Mouse (Mus musculus): Measurements from ENCODE around the gene Gm37240. TPM values are rescaled to one million over a fixed set of nuclear protein-coding genes. Genes with fewer than 3 reads are reported as not detected.

Gm37240 gene
- total RNA-seq, 1 experiment from 2014 or later = 0.93 TPM

- ATAC-seq (ENCODE audit: extremely low read depth, insufficient number of reproducible peaks, low FRiP score, poor library complexity, severe bottlenecking) = no peak
Measured at GRCm38 (mm10) chr3:85841454-85842176, 45.7 kb downstream of the Gm37240 start.

GRCm38 (mm10) chr3:85833627-85834026 is 53.7 kb downstream of the Gm37240 start:
- ATAC-seq (ENCODE audit: extremely low read depth, insufficient number of reproducible peaks, low FRiP score, poor library complexity, severe bottlenecking) = no peak

- ATAC-seq (ENCODE audit: extremely low read depth, insufficient number of reproducible peaks, low FRiP score, poor library complexity, severe bottlenecking) = no peak
Measured at GRCm38 (mm10) chr3:85832490-85833155, 54.7 kb downstream of the Gm37240 start.

- no peak for ATAC-seq (ENCODE audit: extremely low read depth, insufficient number of reproducible peaks, low FRiP score, poor library complexity, severe bottlenecking)
Measured at GRCm38 (mm10) chr3:85831785-85832184, 55.5 kb downstream of the Gm37240 start.

GRCm38 (mm10) chr3:85829047-85829446 is 58.3 kb downstream of the Gm37240 start:
- no peak for ATAC-seq (ENCODE audit: extremely low read depth, insufficient number of reproducible peaks, low FRiP score, poor library complexity, severe bottlenecking)

- no peak for ATAC-seq (ENCODE audit: extremely low read depth, insufficient number of reproducible peaks, low FRiP score, poor library complexity, severe bottlenecking)
Measured at GRCm38 (mm10) chr3:85827815-85828214, 59.5 kb downstream of the Gm37240 start.

GRCm38 (mm10) chr3:85827283-85827682 is 60.0 kb downstream of the Gm37240 start:
- ATAC-seq (ENCODE audit: extremely low read depth, insufficient number of reproducible peaks, low FRiP score, poor library complexity, severe bottlenecking) = no peak

GRCm38 (mm10) chr3:85820839-85821548 is 66.3 kb downstream of the Gm37240 start:
- no peak for ATAC-seq (ENCODE audit: extremely low read depth, insufficient number of reproducible peaks, low FRiP score, poor library complexity, severe bottlenecking)

GRCm38 (mm10) chr3:85819319-85819718 is 68.0 kb downstream of the Gm37240 start:
- no peak for ATAC-seq (ENCODE audit: extremely low read depth, insufficient number of reproducible peaks, low FRiP score, poor library complexity, severe bottlenecking)

- ATAC-seq (ENCODE audit: extremely low read depth, insufficient number of reproducible peaks, low FRiP score, poor library complexity, severe bottlenecking) = no peak
Measured at GRCm38 (mm10) chr3:85817191-85817590, 70.1 kb downstream of the Gm37240 start, which contains the start of gene Fam160a1. TSS of gene Fam160a1 (minus strand) at chr3:85817291.

GRCm38 (mm10) chr3:85814241-85814640 is 73.1 kb downstream of the Gm37240 start:
- no peak for ATAC-seq (ENCODE audit: extremely low read depth, insufficient number of reproducible peaks, low FRiP score, poor library complexity, severe bottlenecking)

- ATAC-seq (ENCODE audit: extremely low read depth, insufficient number of reproducible peaks, low FRiP score, poor library complexity, severe bottlenecking) = no peak
Measured at GRCm38 (mm10) chr3:85813101-85814014, 74.0 kb downstream of the Gm37240 start.

- ATAC-seq (ENCODE audit: extremely low read depth, insufficient number of reproducible peaks, low FRiP score, poor library complexity, severe bottlenecking) = no peak
Measured at GRCm38 (mm10) chr3:85812010-85812409, 75.3 kb downstream of the Gm37240 start.

- ATAC-seq (ENCODE audit: extremely low read depth, insufficient number of reproducible peaks, low FRiP score, poor library complexity, severe bottlenecking) = no peak
Measured at GRCm38 (mm10) chr3:85793166-85793565, 94.2 kb downstream of the Gm37240 start.

- no peak for ATAC-seq (ENCODE audit: extremely low read depth, insufficient number of reproducible peaks, low FRiP score, poor library complexity, severe bottlenecking)
Measured at GRCm38 (mm10) chr3:85789748-85790147, 97.6 kb downstream of the Gm37240 start.

GRCm38 (mm10) chr3:85786501-85786900 is 100.8 kb downstream of the Gm37240 start:
- ATAC-seq (ENCODE audit: extremely low read depth, insufficient number of reproducible peaks, low FRiP score, poor library complexity, severe bottlenecking) = no peak

- ATAC-seq (ENCODE audit: extremely low read depth, insufficient number of reproducible peaks, low FRiP score, poor library complexity, severe bottlenecking) = no peak
Measured at GRCm38 (mm10) chr3:85780906-85781305, 106.4 kb downstream of the Gm37240 start.

GRCm38 (mm10) chr3:85780332-85780731 is 107.0 kb downstream of the Gm37240 start:
- ATAC-seq (ENCODE audit: extremely low read depth, insufficient number of reproducible peaks, low FRiP score, poor library complexity, severe bottlenecking) = no peak

- ATAC-seq (ENCODE audit: extremely low read depth, insufficient number of reproducible peaks, low FRiP score, poor library complexity, severe bottlenecking) = no peak
Measured at GRCm38 (mm10) chr3:85777841-85778240, 109.5 kb downstream of the Gm37240 start.

All from neutrophil, adult 5-6 weeks (primary cell).